Mouse (Mus musculus): ENCODE data around the gene Trim6. TPM values are rescaled to one million over a fixed set of nuclear protein-coding genes. Genes with fewer than 3 reads are reported as not detected.

Gene Trim6
- polyA plus RNA-seq (2015; fragmentation: Nextera tagmentation; extraction: Ambion mirVana): 0.54 and 1.1 TPM in 2 replicates

DNA sequence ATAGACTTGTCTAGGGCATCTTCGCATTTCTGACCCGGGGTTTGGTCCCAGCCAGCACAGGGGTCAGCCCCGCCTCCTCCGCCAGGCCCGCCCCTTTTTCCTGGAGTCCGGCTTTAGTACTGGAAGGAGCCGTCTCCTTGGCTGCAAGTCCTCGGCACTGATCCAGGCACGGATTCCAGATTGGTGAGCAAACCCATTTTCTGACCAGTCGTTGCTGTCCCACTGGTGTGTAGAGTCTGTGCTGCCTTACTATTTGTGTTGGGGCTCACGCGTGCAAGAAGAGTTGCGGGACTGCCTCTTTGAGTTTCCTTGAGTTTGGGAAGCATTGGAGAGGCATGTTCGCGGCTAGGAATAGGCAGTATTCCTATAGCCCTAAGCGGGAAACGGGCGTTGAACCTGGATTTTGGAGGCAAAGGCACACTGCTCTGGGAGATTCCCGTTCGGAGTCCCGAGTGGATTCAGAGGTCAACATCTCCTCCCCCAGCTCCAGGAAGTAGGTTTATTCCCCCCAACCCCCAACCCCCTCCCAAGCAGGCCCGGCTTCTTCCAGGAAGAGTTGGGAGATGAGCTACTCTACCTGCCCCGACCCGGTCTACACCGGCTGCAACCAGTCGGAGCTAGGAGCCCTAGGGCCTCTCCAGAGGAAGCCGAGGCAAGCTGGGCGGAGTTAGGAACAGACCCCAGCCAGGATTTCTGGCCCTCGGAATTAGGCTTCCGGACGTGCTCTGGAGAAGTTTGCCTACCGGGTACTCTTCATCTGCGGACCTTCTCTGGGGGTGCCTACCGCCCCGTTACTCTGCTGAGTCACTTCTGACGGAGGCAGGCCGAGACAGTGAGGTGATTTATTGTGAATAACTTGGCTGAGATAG, at the start of gene Trim6:
TSS of gene Trim6 (plus strand) at position 93 of the 869 bp plus-strand sequence.
- no peak within 1 kb of the TSS; the same call in 1 of the 2 replicates for H3K9ac ChIP-seq (replicated peaks)
- ATAC-seq (ENCODE audit: low FRiP score): peak; percentile 74; the same call in 1 of the 2 replicates
- 1% methylated on average over 37 of the region's 37 CpGs for WGBS
- H3K4me1 ChIP-seq: peaks cover 8% of the 10 kb centered on the region
- H3K27me3 ChIP-seq (replicated peaks): peaks cover 5% of the 10 kb centered on the region; the same call in 1 of the 2 replicates
- H3K4me3 ChIP-seq (replicated peaks): peak within 1 kb of the TSS; percentile 30
- no peaks in the 10 kb centered on the region for H3K9me3 ChIP-seq (replicated peaks)
- H3K27ac ChIP-seq (replicated peaks): no peak within 1 kb of the TSS
- peak within 1 kb of the TSS; percentile 59 for H3K4me2 ChIP-seq
- no peaks in the 10 kb centered on the region for H3K36me3 ChIP-seq

DNA sequence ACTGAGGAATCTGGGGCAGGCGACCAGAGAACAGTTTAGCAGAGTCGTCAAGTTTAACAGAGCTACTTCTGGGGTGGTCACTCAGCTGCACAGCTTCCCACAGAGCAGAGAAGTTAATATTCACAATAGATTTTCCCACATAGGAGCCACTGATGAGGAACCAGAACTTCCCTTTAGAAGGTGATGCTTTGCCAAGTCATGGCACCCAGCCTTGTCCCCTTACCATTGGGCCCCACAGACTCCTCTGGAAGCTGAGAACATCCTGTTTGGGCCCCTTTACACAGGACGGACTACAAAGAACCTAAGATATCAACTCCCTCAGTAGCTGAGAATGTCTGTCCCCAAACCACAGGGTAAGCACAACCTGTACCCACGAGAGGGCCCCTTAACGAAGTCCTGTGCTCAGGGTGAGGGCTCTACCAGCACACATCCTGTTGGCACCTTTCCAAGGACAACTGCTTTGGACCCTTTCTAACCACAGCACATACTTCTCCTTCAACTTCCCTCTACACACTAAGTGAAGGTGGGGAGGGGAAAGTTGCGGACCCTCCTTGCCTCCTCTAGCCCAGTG, 48.9 kb upstream of the Trim6 start:
- Histone ChIP-seq H3K4me1 (no peaks in the 10 kb centered on the region), H3K36me3 (no peaks in the 10 kb centered on the region), H3K9ac (replicated peaks) (no peak overlapping the region), H3K27ac (replicated peaks) (no peak overlapping the region), H3K27me3 (replicated peaks) (no peaks in the 10 kb centered on the region), H3K9me3 (replicated peaks) (no peaks in the 10 kb centered on the region), H3K4me2 (no peak overlapping the region), H3K4me3 (replicated peaks) (no peak overlapping the region)
- no peak for ATAC-seq (ENCODE audit: low FRiP score)
- 79% methylated on average over 6 of the region's 6 CpGs for WGBS

DNA sequence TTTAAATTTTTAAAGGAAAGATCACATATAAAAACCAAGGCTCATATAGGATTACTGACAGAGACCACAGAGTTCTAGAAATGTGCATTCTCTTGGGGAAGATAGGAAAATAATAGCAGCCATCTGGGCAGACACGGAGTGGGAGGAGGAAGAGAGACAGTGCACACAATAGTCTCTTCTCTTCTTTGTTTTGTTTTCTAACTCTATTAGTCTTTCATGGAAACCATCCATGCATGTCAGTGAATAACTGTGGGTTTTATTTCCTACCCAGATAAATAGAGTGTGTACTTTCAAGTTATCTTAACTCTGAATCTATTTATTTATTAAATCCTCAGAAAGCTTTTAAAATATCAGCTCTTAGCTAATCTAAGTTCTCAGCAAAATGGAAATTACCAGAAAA, 43.5 kb upstream of the Trim6 start:
- Histone ChIP-seq H3K9me3 (replicated peaks) (no peaks in the 10 kb centered on the region), H3K4me3 (replicated peaks) (no peak overlapping the region), H3K27ac (replicated peaks) (no peak overlapping the region), H3K4me2 (no peak overlapping the region), H3K36me3 (no peaks in the 10 kb centered on the region), H3K4me1 (no peaks in the 10 kb centered on the region), H3K9ac (replicated peaks) (no peak overlapping the region), H3K27me3 (replicated peaks) (no peaks in the 10 kb centered on the region)
- no peak for ATAC-seq (ENCODE audit: low FRiP score)
- WGBS: 5% methylated on average over 1 of the region's 1 CpGs

DNA sequence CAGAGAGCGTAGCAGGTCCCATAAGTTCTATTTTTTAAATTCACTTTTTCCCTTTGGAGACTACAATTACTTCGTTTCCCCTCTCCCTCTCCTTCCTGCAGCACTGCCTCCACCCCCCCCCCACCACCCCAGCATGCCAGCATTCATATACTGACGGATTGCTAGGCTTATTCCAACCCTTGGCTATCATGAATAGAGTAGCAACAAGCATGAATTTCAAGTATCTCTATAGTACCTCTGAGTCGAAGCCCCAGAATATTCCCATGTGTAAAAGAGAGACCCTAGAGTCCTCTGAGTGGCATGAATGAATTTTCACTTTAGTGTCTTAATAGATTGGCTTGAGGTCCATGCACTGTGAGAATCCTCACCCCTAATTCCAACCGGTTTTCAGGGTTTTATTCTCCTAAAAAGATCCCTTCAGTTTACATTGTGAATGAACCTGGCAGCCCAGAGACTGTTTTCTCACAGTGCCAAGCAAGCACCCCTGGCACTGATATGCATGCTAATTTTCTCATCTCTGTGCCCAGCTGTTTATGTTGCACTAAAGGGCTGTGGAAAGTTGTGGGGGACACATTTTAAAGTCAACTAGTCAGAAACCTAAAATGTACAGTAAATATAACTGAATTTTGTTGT, 40.1 kb upstream of the Trim6 start:
- no peaks in the 10 kb centered on the region for H3K27me3 ChIP-seq (replicated peaks)
- no peak overlapping the region for H3K4me2 ChIP-seq
- H3K4me1 ChIP-seq: no peaks in the 10 kb centered on the region
- H3K36me3 ChIP-seq: no peaks in the 10 kb centered on the region
- H3K9me3 ChIP-seq (replicated peaks): no peaks in the 10 kb centered on the region
- no peak for ATAC-seq (ENCODE audit: low FRiP score)
- WGBS: 67% methylated on average over 5 of the region's 5 CpGs
- H3K4me3 ChIP-seq (replicated peaks): no peak overlapping the region
- H3K9ac ChIP-seq (replicated peaks): no peak overlapping the region
- H3K27ac ChIP-seq (replicated peaks): no peak overlapping the region

DNA sequence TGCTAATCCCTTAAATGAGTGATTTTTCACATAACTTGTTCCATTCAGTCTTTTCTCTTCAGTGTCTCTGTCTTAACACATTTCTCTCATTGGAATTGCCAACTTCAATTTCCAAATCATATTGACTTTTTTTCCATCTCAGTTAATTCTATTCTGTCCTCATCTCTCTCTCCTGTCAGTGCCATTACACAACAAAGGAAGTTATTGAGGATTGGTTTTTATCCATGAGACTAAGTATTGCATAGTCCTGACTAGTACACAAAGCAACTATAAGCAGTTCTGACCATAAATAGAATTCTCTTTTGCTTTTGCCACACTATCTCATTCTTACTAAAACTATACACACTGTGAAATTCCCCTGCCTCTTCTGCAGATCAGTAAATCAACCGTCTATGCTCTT, 39.5 kb upstream of the Trim6 start:
- no peak overlapping the region for H3K9ac ChIP-seq (replicated peaks)
- H3K9me3 ChIP-seq (replicated peaks): no peaks in the 10 kb centered on the region
- no peaks in the 10 kb centered on the region for H3K4me1 ChIP-seq
- no peak overlapping the region for H3K4me3 ChIP-seq (replicated peaks)
- no peak overlapping the region for H3K4me2 ChIP-seq
- H3K27ac ChIP-seq (replicated peaks): no peak overlapping the region
- no peaks in the 10 kb centered on the region for H3K36me3 ChIP-seq
- no peaks in the 10 kb centered on the region for H3K27me3 ChIP-seq (replicated peaks)
- 89% methylated on average over 1 of the region's 1 CpGs for WGBS
- no peak for ATAC-seq (ENCODE audit: low FRiP score)

DNA sequence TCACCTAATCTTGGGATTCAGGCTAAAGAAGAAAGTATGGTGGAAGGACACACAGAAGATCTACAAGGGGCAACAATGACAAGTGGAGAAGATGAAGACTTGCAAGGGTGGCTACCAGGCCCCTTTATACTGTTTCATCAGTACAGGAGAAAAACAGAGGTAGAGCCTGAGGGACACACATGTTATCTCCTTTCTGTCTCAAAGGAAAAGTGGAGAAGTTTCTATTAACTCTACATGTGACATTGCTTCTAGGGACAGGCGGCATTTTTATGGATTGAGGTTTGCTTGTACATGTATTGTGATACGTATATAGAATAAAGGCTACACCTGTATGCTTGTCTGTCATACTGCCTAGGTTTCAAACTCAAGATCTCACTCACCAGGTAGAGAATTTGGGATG, 35.3 kb upstream of the Trim6 start, which contains the start of gene Olfr648:
TSS of gene Olfr648 (minus strand) at position 101 of the 400 bp plus-strand sequence.
- no peak within 1 kb of the TSS for H3K27ac ChIP-seq (replicated peaks)
- H3K4me2 ChIP-seq: no peak within 1 kb of the TSS
- H3K4me1 ChIP-seq: no peaks in the 10 kb centered on the region
- no peak within 1 kb of the TSS for H3K4me3 ChIP-seq (replicated peaks)
- H3K36me3 ChIP-seq: no peaks in the 10 kb centered on the region
- no peaks in the 10 kb centered on the region for H3K9me3 ChIP-seq (replicated peaks)
- H3K27me3 ChIP-seq (replicated peaks): no peaks in the 10 kb centered on the region
- WGBS: 96% methylated on average over 2 of the region's 2 CpGs
- ATAC-seq (ENCODE audit: low FRiP score): no peak
- H3K9ac ChIP-seq (replicated peaks): no peak within 1 kb of the TSS

DNA sequence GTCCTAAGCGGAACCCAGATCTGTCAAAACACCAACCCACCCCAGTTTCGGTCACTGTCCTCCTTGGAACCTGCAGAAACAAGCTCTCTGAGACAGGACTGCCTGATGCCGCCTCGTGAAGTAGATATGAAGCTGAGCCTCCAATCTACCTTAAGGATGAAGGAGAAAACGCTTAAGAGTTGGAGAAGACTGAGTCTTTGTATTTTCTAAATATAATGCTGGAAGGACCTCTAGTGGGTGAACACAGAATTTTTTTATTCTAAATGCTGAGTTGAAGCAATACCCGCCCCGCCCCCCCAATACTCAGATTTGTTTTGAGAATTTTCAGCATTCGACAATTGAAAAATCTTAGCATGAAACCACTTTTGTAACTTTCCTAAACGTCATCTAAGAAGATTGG, 27.3 kb upstream of the Trim6 start:
- WGBS: 62% methylated on average over 9 of the region's 9 CpGs
- H3K27me3 ChIP-seq (replicated peaks): no peaks in the 10 kb centered on the region
- H3K27ac ChIP-seq (replicated peaks): no peak overlapping the region
- no peak overlapping the region for H3K9ac ChIP-seq (replicated peaks)
- H3K4me3 ChIP-seq (replicated peaks): no peak overlapping the region
- no peak overlapping the region for H3K4me2 ChIP-seq
- H3K4me1 ChIP-seq: no peaks in the 10 kb centered on the region
- H3K36me3 ChIP-seq: no peaks in the 10 kb centered on the region
- ATAC-seq (ENCODE audit: low FRiP score): no peak
- no peaks in the 10 kb centered on the region for H3K9me3 ChIP-seq (replicated peaks)

DNA sequence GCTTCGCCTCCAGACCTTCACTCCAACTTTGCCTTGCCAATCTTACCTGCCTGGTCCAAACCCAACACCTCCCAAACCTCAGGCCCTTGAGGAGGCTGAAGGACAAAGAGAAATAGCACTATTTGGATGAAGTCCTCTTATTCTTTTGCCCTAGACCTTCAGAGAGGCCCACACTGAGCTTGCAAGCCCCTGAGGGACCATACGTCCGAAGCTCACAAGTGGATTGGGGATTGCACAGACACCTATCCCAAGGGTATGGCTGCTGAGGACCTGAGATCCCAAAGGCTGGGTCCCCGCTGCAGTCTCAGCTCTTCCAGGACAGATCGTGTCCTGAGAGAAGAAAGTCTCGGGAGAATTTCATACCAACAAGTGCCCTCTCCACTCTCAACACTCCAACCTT, 22.7 kb upstream of the Trim6 start, which contains the start of gene Olfr649:
TSS of gene Olfr649 (minus strand) at position 101 of the 400 bp plus-strand sequence.
- Histone ChIP-seq H3K36me3 (no peaks in the 10 kb centered on the region), H3K27me3 (replicated peaks) (no peaks in the 10 kb centered on the region), H3K4me1 (no peaks in the 10 kb centered on the region), H3K4me2 (no peak within 1 kb of the TSS), H3K9me3 (replicated peaks) (no peaks in the 10 kb centered on the region), H3K4me3 (replicated peaks) (no peak within 1 kb of the TSS), H3K27ac (replicated peaks) (no peak within 1 kb of the TSS), H3K9ac (replicated peaks) (no peak within 1 kb of the TSS)
- ATAC-seq (ENCODE audit: low FRiP score): no peak
- 87% methylated on average over 6 of the region's 6 CpGs for WGBS

DNA sequence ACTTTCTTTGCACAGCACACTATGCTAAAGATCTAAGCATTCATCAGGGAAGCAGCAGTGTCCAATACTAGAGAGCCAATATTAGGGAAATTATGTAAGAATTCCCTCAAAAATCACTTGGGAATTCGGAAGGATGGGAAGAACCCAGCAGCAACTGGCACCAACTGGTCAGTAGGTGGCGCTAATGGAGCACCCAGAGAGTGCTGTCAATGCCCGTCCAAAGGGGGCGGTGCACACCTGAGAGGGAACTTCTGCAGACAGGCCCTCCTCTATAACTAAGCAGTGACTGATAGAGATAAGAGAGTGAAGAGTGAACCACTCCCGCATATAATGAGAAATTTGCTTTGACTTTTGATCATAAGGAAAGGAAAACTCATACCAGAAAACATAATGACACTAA, 18.8 kb upstream of the Trim6 start:
- H3K4me2 ChIP-seq: no peak overlapping the region
- H3K4me3 ChIP-seq (replicated peaks): no peak overlapping the region
- no peaks in the 10 kb centered on the region for H3K9me3 ChIP-seq (replicated peaks)
- 5% methylated on average over 5 of the region's 5 CpGs for WGBS
- H3K9ac ChIP-seq (replicated peaks): no peak overlapping the region
- H3K4me1 ChIP-seq: no peaks in the 10 kb centered on the region
- H3K27me3 ChIP-seq (replicated peaks): no peaks in the 10 kb centered on the region
- no peak overlapping the region for H3K27ac ChIP-seq (replicated peaks)
- H3K36me3 ChIP-seq: no peaks in the 10 kb centered on the region
- no peak for ATAC-seq (ENCODE audit: low FRiP score)

DNA sequence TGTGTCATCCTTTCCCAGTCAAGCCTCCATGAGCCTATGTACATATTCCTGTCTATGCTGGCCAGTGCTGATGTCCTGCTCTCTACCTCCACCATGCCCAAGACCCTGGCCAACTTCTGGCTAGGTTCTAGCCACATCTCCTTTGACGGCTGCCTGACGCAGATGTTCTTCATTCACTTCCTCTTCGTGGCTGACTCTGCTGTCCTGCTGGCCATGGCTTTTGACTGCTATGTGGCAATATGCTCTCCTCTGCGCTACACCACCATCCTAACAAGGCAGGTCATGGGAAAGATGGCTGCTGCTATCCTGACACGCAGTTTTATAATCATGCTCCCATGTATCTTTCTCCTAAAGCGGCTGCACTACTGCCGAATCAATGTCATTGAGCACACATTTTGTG, 12.4 kb upstream of the Trim6 start:
- H3K9me3 ChIP-seq (replicated peaks): no peaks in the 10 kb centered on the region
- 96% methylated on average over 7 of the region's 7 CpGs for WGBS
- H3K4me1 ChIP-seq: no peaks in the 10 kb centered on the region
- no peaks in the 10 kb centered on the region for H3K36me3 ChIP-seq
- no peak overlapping the region for H3K4me2 ChIP-seq
- H3K4me3 ChIP-seq (replicated peaks): no peak overlapping the region
- H3K27ac ChIP-seq (replicated peaks): no peak overlapping the region
- no peak overlapping the region for H3K9ac ChIP-seq (replicated peaks)
- no peak for ATAC-seq (ENCODE audit: low FRiP score)
- H3K27me3 ChIP-seq (replicated peaks): no peaks in the 10 kb centered on the region

DNA sequence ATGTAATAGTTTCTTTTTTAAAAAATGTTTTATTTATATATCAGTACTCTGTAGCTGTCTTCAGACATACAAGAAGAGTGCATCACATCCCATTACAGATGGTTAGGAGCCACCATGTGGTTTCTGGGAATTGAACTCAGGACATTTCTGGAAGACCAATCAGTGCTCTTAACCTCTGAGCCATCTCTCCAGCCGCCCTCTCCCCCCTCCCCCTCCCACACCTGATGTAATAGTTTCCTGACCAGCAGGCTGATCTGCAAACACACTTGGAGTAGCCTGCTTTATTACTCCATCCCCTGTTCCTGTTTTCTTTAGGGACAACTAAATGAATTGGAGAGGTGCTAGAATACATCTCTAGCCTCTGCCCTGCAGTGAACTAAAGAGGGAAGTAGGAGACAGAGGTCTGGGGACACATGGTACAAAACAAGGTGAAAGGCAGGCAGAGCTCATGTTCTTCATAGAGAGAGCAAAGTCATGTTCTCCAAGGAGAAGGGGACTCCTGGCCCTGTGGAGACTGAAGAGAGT, 2.5 kb upstream of the Trim6 start:
- peaks cover 8% of the 10 kb centered on the region for H3K4me1 ChIP-seq
- no peak overlapping the region for H3K27ac ChIP-seq (replicated peaks)
- H3K4me3 ChIP-seq (replicated peaks): no peak overlapping the region
- peaks cover 5% of the 10 kb centered on the region; the same call in 1 of the 2 replicates for H3K27me3 ChIP-seq (replicated peaks)
- H3K9me3 ChIP-seq (replicated peaks): no peaks in the 10 kb centered on the region
- H3K4me2 ChIP-seq: no peak overlapping the region
- WGBS: 74% methylated on average over 1 of the region's 1 CpGs
- no peaks in the 10 kb centered on the region for H3K36me3 ChIP-seq
- no peak for ATAC-seq (ENCODE audit: low FRiP score)
- no peak overlapping the region for H3K9ac ChIP-seq (replicated peaks)

All from neural tube, embryonic 15.5 days (tissue).